ENCODE assay signal across 8 mouse cellular contexts in the genomic region with DNA sequence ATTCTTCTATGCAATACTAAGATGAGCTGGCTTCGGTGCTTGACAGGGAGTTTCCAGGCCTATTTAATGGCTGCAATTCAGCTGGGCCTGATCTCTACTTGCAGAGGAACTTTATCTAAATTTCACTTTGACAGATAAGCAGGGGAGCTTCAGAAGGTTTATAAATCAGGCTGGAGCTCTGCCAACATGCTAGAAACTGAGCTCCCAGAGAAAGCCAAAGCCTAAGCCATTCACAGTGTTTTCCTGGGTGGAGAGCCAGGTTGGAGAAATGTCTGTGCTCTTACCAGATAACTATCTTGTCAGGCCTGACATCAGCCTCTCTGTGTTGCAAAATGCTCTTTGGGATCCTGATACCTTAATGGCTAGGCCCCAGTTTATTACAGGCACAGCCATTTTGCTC. TPM values are rescaled to one million over a fixed set of nuclear protein-coding genes. Genes with fewer than 3 reads are reported as not detected.
DNase-seq lines count a peak whose midpoint lies in the region; ATAC-seq and TF ChIP-seq lines count a peak whose summit lies in the region.

No protein-coding gene starts in this region.

- WGBS in kidney, adult 2 months, result 56% methylated on average over 1 of the region's 1 CpGs
- 34% methylated on average over 1 of the region's 1 CpGs for WGBS in lung, embryonic 16.5 days

- peak; percentile 32 for DNase-seq in kidney, adult 2 months
- DNase-seq in kidney, adult 8-10 months, result no peak
- peak; percentile 24 for DNase-seq in brain, embryonic 18.5 days (ENCODE audit: low read depth, low spot score)
- peak; percentile 36 to 38 for DNase-seq in heart, postnatal 10 days
- DNase-seq in cerebellum, postnatal 25 days, result no peak
- DNase-seq in B cell, adult 2 months, result no peak
- DNase-seq in thymus, postnatal 14 days, result no peak

- no peaks in the 10 kb centered on the region for H3K27me3 ChIP-seq in kidney, adult 2 months (replicated peaks; ENCODE audit: control insufficient read depth, insufficient read depth, low read length)
- H3K27me3 ChIP-seq in lung, embryonic 16.5 days (ENCODE audit: control insufficient read depth, insufficient read depth, low read depth, low read length), result no peaks in the 10 kb centered on the region

- no peak overlapping the region for H3K4me3 ChIP-seq in kidney, adult 2 months (ENCODE audit: insufficient read depth, low read depth, low read length)
- H3K4me3 ChIP-seq in lung, embryonic 16.5 days (ENCODE audit: low read length), result no peak overlapping the region

- intact Hi-C loops in heart, postnatal 10 days (cut with DNase I), result no loop called here

- H3K9me3 ChIP-seq in lung, embryonic 16.5 days (ENCODE audit: control insufficient read depth, low read length), result no peaks in the 10 kb centered on the region

- TF ChIP-seq CTCF in kidney, adult 2 months (conservative IDR thresholded peaks at IDR 0.05; ENCODE audit: insufficient read depth, insufficient read length, low read depth, low read length), result no peak

- H3K27ac ChIP-seq in kidney, adult 2 months (ENCODE audit: insufficient read depth, low read depth, low read length), result no peak overlapping the region
- peak overlapping the region; percentile 61 for H3K27ac ChIP-seq in lung, embryonic 16.5 days (ENCODE audit: low read length)

- no peaks in the 10 kb centered on the region for H3K36me3 ChIP-seq in kidney, adult 2 months (ENCODE audit: control insufficient read depth, insufficient read depth, low read length)
- H3K36me3 ChIP-seq in lung, embryonic 16.5 days (ENCODE audit: control insufficient read depth, insufficient read depth, low read length), result no peaks in the 10 kb centered on the region

- H3K9ac ChIP-seq in lung, embryonic 16.5 days (ENCODE audit: low read length), result no peak overlapping the region

- ATAC-seq in lung, embryonic 16.5 days (ENCODE audit: low read depth), result peak; percentile 43

- H3K4me1 ChIP-seq in kidney, adult 2 months (ENCODE audit: control insufficient read depth, insufficient read depth, low read length), result no peaks in the 10 kb centered on the region
- peaks cover 24% of the 10 kb centered on the region for H3K4me1 ChIP-seq in lung, embryonic 16.5 days (replicated peaks; ENCODE audit: control insufficient read depth, insufficient read depth, low read length)

- no peak for TF ChIP-seq POLR2A in kidney, adult 2 months (IDR thresholded peaks at IDR 0.05; ENCODE audit: low read depth, low read length)

- H3K4me2 ChIP-seq in lung, embryonic 16.5 days (ENCODE audit: low read depth, low read length), result no peak overlapping the region

RNA-seq across cellular contexts. Expression of a gene that starts 48.6 kb away (rescaled TPM):
- polyA plus RNA-seq in kidney, adult 2 months (2012; rRNA removed), result 31.1 and 53.9 TPM in 2 replicates
- total RNA-seq in heart, postnatal 10 days (2021), result 10 to 100 TPM; 70.2 to 80.5 TPM
- 11.2 and 12.5 TPM in 2 replicates for polyA plus RNA-seq in lung, embryonic 16.5 days (2015; fragmentation: Nextera tagmentation; extraction: Ambion mirVana)

Comparison
In these comparisons a context has a peak if more than half of its experiments do, and no peak if none do; other contexts are left out.
1. DNase-seq: peak in kidney, adult 2 months (single experiment), brain, embryonic 18.5 days (single experiment) and heart, postnatal 10 days (2 of 2); none in kidney, adult 8-10 months (0 of 2), cerebellum, postnatal 25 days (0 of 2), B cell, adult 2 months (0 of 2) and thymus, postnatal 14 days (single experiment).